ENCODE assay signal across 7 mouse cellular contexts in genomic region chr8:77490095-77490781, GRCm38 (mm10). TPM values are rescaled to one million over a fixed set of nuclear protein-coding genes. Genes with fewer than 3 reads are reported as not detected.
A peak's percentile ranks its signal among the peaks of the same experiment; 100 is the strongest.
DNase-seq lines count a peak whose midpoint lies in the region; ATAC-seq and TF ChIP-seq lines count a peak whose summit lies in the region.

No protein-coding gene starts in this region.

- peak overlapping the region; percentile 87 for H3K27ac ChIP-seq in intestine, embryonic 16.5 days (ENCODE audit: low read length)
- peak overlapping the region; percentile 70 for H3K27ac ChIP-seq in lung, embryonic 14.5 days (ENCODE audit: low read depth)

- no peaks in the 10 kb centered on the region for H3K27me3 ChIP-seq in intestine, embryonic 16.5 days (replicated peaks; ENCODE audit: control insufficient read depth, insufficient read depth, low read length)
- no peaks in the 10 kb centered on the region for H3K27me3 ChIP-seq in lung, embryonic 14.5 days (ENCODE audit: insufficient read depth, low read length)

- peaks cover 57% of the 10 kb centered on the region for H3K4me1 ChIP-seq in intestine, embryonic 16.5 days (ENCODE audit: control insufficient read depth, insufficient read depth, low read length)
- peaks cover 46% of the 10 kb centered on the region for H3K4me1 ChIP-seq in lung, embryonic 14.5 days (ENCODE audit: insufficient read depth)

- H3K36me3 ChIP-seq in intestine, embryonic 16.5 days (ENCODE audit: control insufficient read depth, insufficient read depth, low read length): no peaks in the 10 kb centered on the region
- H3K36me3 ChIP-seq in lung, embryonic 14.5 days (ENCODE audit: insufficient read depth): no peaks in the 10 kb centered on the region

- no peaks in the 10 kb centered on the region for H3K9me3 ChIP-seq in intestine, embryonic 16.5 days (ENCODE audit: control insufficient read depth, low read length)
- H3K9me3 ChIP-seq in lung, embryonic 14.5 days (ENCODE audit: low read depth, low read length): no peaks in the 10 kb centered on the region

- H3K4me3 ChIP-seq in intestine, embryonic 16.5 days (ENCODE audit: low read length): no peak overlapping the region
- no peak overlapping the region for H3K4me3 ChIP-seq in lung, embryonic 14.5 days (ENCODE audit: low read depth, low read length)

- H3K9ac ChIP-seq in intestine, embryonic 16.5 days (ENCODE audit: low read depth, low read length): no peak overlapping the region
- H3K9ac ChIP-seq in lung, embryonic 14.5 days: no peak overlapping the region

- H3K4me2 ChIP-seq in intestine, embryonic 16.5 days (ENCODE audit: low read depth, low read length): no peak overlapping the region
- no peak overlapping the region for H3K4me2 ChIP-seq in lung, embryonic 14.5 days

- 41% methylated on average over 4 of the region's 4 CpGs for WGBS in intestine, embryonic 16.5 days
- WGBS in lung, embryonic 14.5 days: 40% methylated on average over 4 of the region's 4 CpGs

- ATAC-seq in frontal cortex, adult (ENCODE audit: low TSS enrichment): peak; percentile 86
- peak; percentile 66 for ATAC-seq in intestine, embryonic 16.5 days
- peak; percentile 64 for ATAC-seq in lung, embryonic 14.5 days (ENCODE audit: insufficient read depth)

- peak; percentile 56 for DNase-seq in ovary, adult 18-20 months (ENCODE audit: low spot score)
- no peak for DNase-seq in ovary, postnatal 10 days (ENCODE audit: low spot score)
- peak; percentile 84 for DNase-seq in lung, embryonic 14.5 days
- DNase-seq in c-Kit-positive CD71-positive TER-119-positive erythroid progenitor cells, embryonic 14.5 days (ENCODE audit: low spot score): no peak
- no peak for DNase-seq in spleen, postnatal 36 days (ENCODE audit: low spot score in 2 of 2)

- no peak for TF ChIP-seq CTCF in lung, embryonic 14.5 days (IDR thresholded peaks at IDR 0.05; ENCODE audit: low read depth)

RNA-seq across cellular contexts. Expression of gene Arhgap10, which starts 27.5 kb away (rescaled TPM):
- 28.9 and 29.6 TPM in 2 replicates for polyA plus RNA-seq in intestine, embryonic 16.5 days (2015; fragmentation: Nextera tagmentation; extraction: Ambion mirVana)
- polyA plus RNA-seq in lung, embryonic 14.5 days (2014; fragmentation: Nextera tagmentation; extraction: Ambion mirVana): 23.2 and 23.5 TPM in 2 replicates

RNA-seq across cellular contexts. Expression of gene Prmt9, which starts 59.0 kb away (rescaled TPM):
- polyA plus RNA-seq in intestine, embryonic 16.5 days (2015; fragmentation: Nextera tagmentation; extraction: Ambion mirVana): 16.1 and 16.6 TPM in 2 replicates
- 19.9 and 22.0 TPM in 2 replicates for polyA plus RNA-seq in lung, embryonic 14.5 days (2014; fragmentation: Nextera tagmentation; extraction: Ambion mirVana)

Comparison
In these comparisons a context has a peak if more than half of its experiments do, and no peak if none do; other contexts are left out.
1. DNase-seq: peak in ovary, adult 18-20 months (single experiment) and lung, embryonic 14.5 days (single experiment); none in ovary, postnatal 10 days (single experiment), c-Kit-positive CD71-positive TER-119-positive erythroid progenitor cells, embryonic 14.5 days (single experiment) and spleen, postnatal 36 days (0 of 2).
2. Peak in every context shown above with its lines, with median percentiles within 50 percentile points of each other: ATAC-seq.